Mouse (Mus musculus): ENCODE results near the gene Ormdl2. TPM values are rescaled to one million over a fixed set of nuclear protein-coding genes. Genes with fewer than 3 reads are reported as not detected.

The Ormdl2 gene
- polyA plus RNA-seq, 1 experiment from 2014 or later: 30.7 TPM

GRCm38 (mm10) chr10:128772895-128773294 lies 48.5 kb downstream of the Ormdl2 start:
- peaks cover 3% of the 10 kb centered on the region; the same call in 1 of the 2 replicates for H3K36me3 ChIP-seq
- no peak for ATAC-seq (ENCODE audit: low read depth)
- no peak overlapping the region for H3K27ac ChIP-seq (replicated peaks)
- no peaks in the 10 kb centered on the region for H3K9me3 ChIP-seq
- no peaks in the 10 kb centered on the region for H3K4me1 ChIP-seq (replicated peaks)
- H3K4me3 ChIP-seq: no peak overlapping the region
- WGBS: 89% methylated on average over 2 of the region's 2 CpGs
- H3K27me3 ChIP-seq: no peaks in the 10 kb centered on the region
- no peak overlapping the region for H3K9ac ChIP-seq
- no peak overlapping the region for H3K4me2 ChIP-seq

Other genes with a start within 250 kb of the Ormdl2 start
- 9.5 and 9.9 TPM in 2 replicates for gene Erbb3, start 232.0 kb downstream of the Ormdl2 start, polyA plus RNA-seq (2015; fragmentation: Nextera tagmentation; extraction: Ambion mirVana)
- gene Rps26, start 194.9 kb downstream of the Ormdl2 start, polyA plus RNA-seq (2015; fragmentation: Nextera tagmentation; extraction: Ambion mirVana): 407 and 470 TPM in 2 replicates
- 12.1 and 13.2 TPM in 2 replicates for gene Ikzf4, start 175.7 kb downstream of the Ormdl2 start, polyA plus RNA-seq (2015; fragmentation: Nextera tagmentation; extraction: Ambion mirVana)
- 17.3 and 17.5 TPM in 2 replicates for gene Suox, start 147.6 kb downstream of the Ormdl2 start, polyA plus RNA-seq (2015; fragmentation: Nextera tagmentation; extraction: Ambion mirVana)
- gene Rab5b, start 125.4 kb downstream of the Ormdl2 start, polyA plus RNA-seq (2015; fragmentation: Nextera tagmentation; extraction: Ambion mirVana): 103 and 104 TPM in 2 replicates
- 0.50 and 1.0 TPM in 2 replicates for gene Pmel, start 117.5 kb downstream of the Ormdl2 start, polyA plus RNA-seq (2015; fragmentation: Nextera tagmentation; extraction: Ambion mirVana)
- gene Cdk2, start 116.6 kb downstream of the Ormdl2 start, polyA plus RNA-seq (2015; fragmentation: Nextera tagmentation; extraction: Ambion mirVana): 23.3 and 29.1 TPM in 2 replicates
- gene Dgka, start 76.8 kb downstream of the Ormdl2 start, polyA plus RNA-seq (2015; fragmentation: Nextera tagmentation; extraction: Ambion mirVana): 7.8 and 8.2 TPM in 2 replicates
- 44.1 and 46.6 TPM in 2 replicates for gene Pym1, start 73.8 kb downstream of the Ormdl2 start, polyA plus RNA-seq (2015; fragmentation: Nextera tagmentation; extraction: Ambion mirVana)
- gene Mmp19, start 30.7 kb downstream of the Ormdl2 start, polyA plus RNA-seq (2015; fragmentation: Nextera tagmentation; extraction: Ambion mirVana): 0.59 and 0.63 TPM in 2 replicates
- 54.3 and 55.4 TPM in 2 replicates for gene Dnajc14, start 17.6 kb downstream of the Ormdl2 start, polyA plus RNA-seq (2015; fragmentation: Nextera tagmentation; extraction: Ambion mirVana)
- 15.9 and 16.2 TPM in 2 replicates for gene Tmem198b, start 17.3 kb downstream of the Ormdl2 start, polyA plus RNA-seq (2015; fragmentation: Nextera tagmentation; extraction: Ambion mirVana)
- 185 and 212 TPM in 2 replicates for gene Sarnp, start 4.3 kb downstream of the Ormdl2 start, polyA plus RNA-seq (2015; fragmentation: Nextera tagmentation; extraction: Ambion mirVana)
- 11.8 and 13.5 TPM in 2 replicates for gene Gdf11, start 70.1 kb upstream of the Ormdl2 start, polyA plus RNA-seq (2015; fragmentation: Nextera tagmentation; extraction: Ambion mirVana)
- 228 and 241 TPM in 2 replicates for gene Cd63, start 79.3 kb upstream of the Ormdl2 start, polyA plus RNA-seq (2015; fragmentation: Nextera tagmentation; extraction: Ambion mirVana)
- gene Rdh5, start 101.2 kb upstream of the Ormdl2 start, polyA plus RNA-seq (2015; fragmentation: Nextera tagmentation; extraction: Ambion mirVana): 14.1 and 16.9 TPM in 2 replicates
- 299 and 314 TPM in 2 replicates for gene Bloc1s1, start 102.4 kb upstream of the Ormdl2 start, polyA plus RNA-seq (2015; fragmentation: Nextera tagmentation; extraction: Ambion mirVana)
- gene Itga7, start 112.2 kb upstream of the Ormdl2 start, polyA plus RNA-seq (2015; fragmentation: Nextera tagmentation; extraction: Ambion mirVana): 12.1 and 15.5 TPM in 2 replicates
- 0.15 TPM in 1 of 2 replicates, not detected in the other for gene Mettl7b, start 139.3 kb upstream of the Ormdl2 start, polyA plus RNA-seq (2015; fragmentation: Nextera tagmentation; extraction: Ambion mirVana)
- gene Olfr9, start 167.8 kb upstream of the Ormdl2 start, polyA plus RNA-seq (2015; fragmentation: Nextera tagmentation; extraction: Ambion mirVana): not detected in 2 replicates
- not detected in 2 replicates for gene Olfr763, start 189.1 kb upstream of the Ormdl2 start, polyA plus RNA-seq (2015; fragmentation: Nextera tagmentation; extraction: Ambion mirVana)
- not detected in 2 replicates for gene Olfr764-ps1, start 218.3 kb upstream of the Ormdl2 start, polyA plus RNA-seq (2015; fragmentation: Nextera tagmentation; extraction: Ambion mirVana)
- gene Olfr765, start 228.4 kb upstream of the Ormdl2 start, polyA plus RNA-seq (2015; fragmentation: Nextera tagmentation; extraction: Ambion mirVana): not detected in 2 replicates
- gene Olfr766-ps1, start 247.3 kb upstream of the Ormdl2 start, polyA plus RNA-seq (2015; fragmentation: Nextera tagmentation; extraction: Ambion mirVana): not detected in 2 replicates